24 mouse cellular contexts compared by ENCODE assay signal in the genomic region with DNA sequence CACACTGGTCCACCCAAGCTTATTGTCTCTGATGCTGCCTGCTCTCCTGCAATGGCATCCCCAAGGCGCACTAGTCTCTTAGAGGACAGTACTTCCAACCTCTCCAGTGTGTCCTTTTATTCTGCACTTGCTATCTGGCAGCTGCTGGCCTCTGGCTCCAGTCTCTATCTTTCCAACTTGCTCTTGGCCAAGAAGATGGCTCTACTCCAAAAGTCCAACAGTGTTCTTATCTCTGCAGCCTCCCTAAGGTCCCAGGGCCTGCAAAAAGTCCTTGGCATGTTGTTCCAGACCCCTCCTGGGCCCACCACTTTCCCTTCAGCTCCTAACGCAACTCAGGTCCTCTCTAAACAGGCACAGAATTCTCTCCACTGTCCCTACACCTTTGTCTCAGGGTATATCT. TPM values are rescaled to one million over a fixed set of nuclear protein-coding genes. Genes with fewer than 3 reads are reported as not detected.
DNase-seq lines count a peak whose midpoint lies in the region; ATAC-seq lines count a peak whose summit lies in the region.
"Had no signal": no experiment of that assay in that cellular context is flagged by ENCODE, and none has a peak within 500 bp of the region (broad histone marks: within the 10 kb centered on the region; RNA-seq: fewer than 3 reads in every experiment).

No protein-coding gene starts in this region.

- WGBS in heart, embryonic 12.5 days = 66% methylated on average over 2 of the region's 2 CpGs
- 78% methylated on average over 2 of the region's 2 CpGs for WGBS in kidney, embryonic 16.5 days

- peak; percentile 47 to 61 for DNase-seq in heart, adult 18-20 months
- no peak for DNase-seq in heart, postnatal 25 days (ENCODE audit: low spot score)
- DNase-seq in heart, postnatal 14 days = peak; percentile 20 to 33
- peak; percentile 36 for DNase-seq in kidney, postnatal 14 days
- DNase-seq in testis, postnatal 14 days (ENCODE audit: low spot score) = peak; percentile 31
- DNase-seq in testis, postnatal 10 days (ENCODE audit: low spot score) = no peak
- DNase-seq: adrenal gland, postnatal 10 days; B cell, adult 2 months; cerebellum, adult 18-20 months; cerebellum, adult 9-10 months; cerebellum, postnatal 14 days; gastrocnemius, postnatal 10 days; gastrocnemius, postnatal 36 days had no signal

- H3K9ac ChIP-seq in heart, embryonic 12.5 days = no peak overlapping the region
- H3K9ac ChIP-seq in kidney, embryonic 16.5 days (replicated peaks; ENCODE audit: low read length) = no peak overlapping the region
- H3K9ac ChIP-seq: forebrain, embryonic 13.5 days; hindbrain, embryonic 14.5 days had no signal

- H3K27ac ChIP-seq in heart, embryonic 12.5 days (ENCODE audit: poor library complexity, severe bottlenecking) = no peak overlapping the region
- H3K27ac ChIP-seq in kidney, embryonic 16.5 days (ENCODE audit: low read length) = no peak overlapping the region
- H3K27ac ChIP-seq: forebrain, embryonic 10.5 days; forebrain, embryonic 13.5 days; hindbrain, embryonic 14.5 days; hindbrain, postnatal 0 days had no signal

- no peaks in the 10 kb centered on the region for H3K36me3 ChIP-seq in heart, embryonic 12.5 days
- no peaks in the 10 kb centered on the region for H3K36me3 ChIP-seq in kidney, embryonic 16.5 days (ENCODE audit: insufficient read depth, low read length)
- H3K36me3 ChIP-seq: forebrain, embryonic 10.5 days; G1E had no signal

- H3K27me3 ChIP-seq in heart, embryonic 12.5 days (replicated peaks) = no peaks in the 10 kb centered on the region; the same call in 1 of the 2 replicates
- no peaks in the 10 kb centered on the region for H3K27me3 ChIP-seq in kidney, embryonic 16.5 days (ENCODE audit: insufficient read depth, low read length)
- H3K27me3 ChIP-seq: forebrain, embryonic 13.5 days had no signal

- ATAC-seq in heart, embryonic 12.5 days (ENCODE audit: insufficient number of reproducible peaks, low FRiP score) = no peak
- no peak for ATAC-seq in kidney, embryonic 16.5 days (ENCODE audit: low FRiP score, low TSS enrichment)
- ATAC-seq: forebrain, embryonic 13.5 days; forebrain, embryonic 16.5 days; hindbrain, postnatal 0 days; inflammation-experienced regulatory T-cells, adult 6 months; intestine, embryonic 16.5 days; Patski had no signal

- H3K4me3 ChIP-seq in heart, embryonic 12.5 days = no peak overlapping the region
- no peak overlapping the region for H3K4me3 ChIP-seq in kidney, embryonic 16.5 days (ENCODE audit: low read length)
- H3K4me3 ChIP-seq: forebrain, embryonic 10.5 days; forebrain, embryonic 13.5 days had no signal

- H3K4me1 ChIP-seq in heart, embryonic 12.5 days (replicated peaks) = no peaks in the 10 kb centered on the region
- peaks cover 15% of the 10 kb centered on the region for H3K4me1 ChIP-seq in kidney, embryonic 16.5 days (ENCODE audit: insufficient read depth, low read length)
- H3K4me1 ChIP-seq: forebrain, embryonic 13.5 days had no signal

- intact Hi-C loops in heart, postnatal 25 days (cut with DNase I) = no loop called here
- intact Hi-C loops in heart, postnatal 14 days (cut with DNase I) = no loop called here

- H3K4me2 ChIP-seq in heart, embryonic 12.5 days = no peak overlapping the region
- H3K4me2 ChIP-seq in kidney, embryonic 16.5 days (replicated peaks; ENCODE audit: low read depth, low read length) = no peak overlapping the region
- H3K4me2 ChIP-seq: forebrain, embryonic 13.5 days; hindbrain, embryonic 14.5 days had no signal

- no peaks in the 10 kb centered on the region for H3K9me3 ChIP-seq in heart, embryonic 12.5 days (replicated peaks)
- no peaks in the 10 kb centered on the region for H3K9me3 ChIP-seq in kidney, embryonic 16.5 days (ENCODE audit: low read length)
- H3K9me3 ChIP-seq: forebrain, embryonic 10.5 days; forebrain, embryonic 13.5 days; G1E had no signal

RNA-seq across cellular contexts. Expression of a gene that starts 18.2 kb away (rescaled TPM):
- under 1 TPM; 0.41 to 0.57 TPM for total RNA-seq in heart, adult 18-20 months (2021)
- 1 to 10 TPM in 1 of 2 experiments, under 1 TPM in 1; 0.88 to 1.4 TPM for total RNA-seq in heart, postnatal 25 days (2021)
- total RNA-seq in heart, postnatal 14 days (2021) = 1 to 10 TPM; 3.6 to 7.0 TPM
- 134 and 138 TPM in 2 replicates for polyA plus RNA-seq in heart, embryonic 12.5 days (2016; fragmentation: Nextera tagmentation; extraction: Ambion mirVana)
- polyA plus RNA-seq in kidney, embryonic 16.5 days (2015; fragmentation: Nextera tagmentation; extraction: Ambion mirVana) = 149 and 164 TPM in 2 replicates

RNA-seq across cellular contexts. Expression of a gene that starts 20.4 kb away (rescaled TPM):
- 10 to 100 TPM in 1 of 2 experiments, 1 to 10 TPM in 1; 7.8 to 10.9 TPM for total RNA-seq in heart, adult 18-20 months (2021)
- total RNA-seq in heart, postnatal 25 days (2021) = 1 to 10 TPM; 7.4 to 7.9 TPM
- total RNA-seq in heart, postnatal 14 days (2021) = 10 to 100 TPM in 1 of 2 experiments, 1 to 10 TPM in 1; 9.8 to 10.2 TPM
- polyA plus RNA-seq in heart, embryonic 12.5 days (2016; fragmentation: Nextera tagmentation; extraction: Ambion mirVana) = 9.9 and 10.4 TPM in 2 replicates
- polyA plus RNA-seq in kidney, embryonic 16.5 days (2015; fragmentation: Nextera tagmentation; extraction: Ambion mirVana) = 12.7 and 13.8 TPM in 2 replicates

RNA-seq across cellular contexts. Expression of a gene that starts 28.9 kb away (rescaled TPM):
- 1 to 10 TPM; 3.1 to 4.3 TPM for total RNA-seq in heart, adult 18-20 months (2021)
- total RNA-seq in heart, postnatal 25 days (2021) = 1 to 10 TPM; 3.1 to 3.6 TPM
- total RNA-seq in heart, postnatal 14 days (2021) = 1 to 10 TPM; 3.7 to 5.8 TPM
- 7.0 and 7.4 TPM in 2 replicates for polyA plus RNA-seq in heart, embryonic 12.5 days (2016; fragmentation: Nextera tagmentation; extraction: Ambion mirVana)
- polyA plus RNA-seq in kidney, embryonic 16.5 days (2015; fragmentation: Nextera tagmentation; extraction: Ambion mirVana) = 25.1 and 31.1 TPM in 2 replicates
- total RNA-seq: G1E had no signal
- polyA plus RNA-seq: G1E; inflammation-experienced regulatory T-cells, adult 6 months; Patski had no signal

RNA-seq across cellular contexts. Expression of a gene that starts 59.1 kb away (rescaled TPM):
- 10 to 100 TPM; 28.6 to 29.2 TPM for total RNA-seq in heart, adult 18-20 months (2021)
- total RNA-seq in heart, postnatal 25 days (2021) = 10 to 100 TPM; 25.9 to 27.0 TPM
- total RNA-seq in heart, postnatal 14 days (2021) = 10 to 100 TPM; 27.1 to 29.8 TPM
- polyA plus RNA-seq in heart, embryonic 12.5 days (2016; fragmentation: Nextera tagmentation; extraction: Ambion mirVana) = 66.0 and 67.3 TPM in 2 replicates
- polyA plus RNA-seq in kidney, embryonic 16.5 days (2015; fragmentation: Nextera tagmentation; extraction: Ambion mirVana) = 80.7 and 82.7 TPM in 2 replicates

Comparison
In these comparisons a context has a peak if more than half of its experiments do, and no peak if none do; other contexts are left out.
1. DNase-seq: peak in heart, adult 18-20 months (2 of 2), heart, postnatal 14 days (2 of 2), kidney, postnatal 14 days (single experiment) and testis, postnatal 14 days (single experiment); none in heart, postnatal 25 days (single experiment) and testis, postnatal 10 days (single experiment).